Mouse (Mus musculus) cortical plate, adult 2 months (tissue): ENCODE data around the gene Gcnt7. TPM values are rescaled to one million over a fixed set of nuclear protein-coding genes. Genes with fewer than 3 reads are reported as not detected.

Experiments
- H3K27ac ChIP-seq: fragments of 200-500 bp; 2 replicates; pipeline ENCODE4 v1.5.1; 2012; ENCODE audit warnings: low read length, control low read depth, inconsistent platforms; ENCODE audit not compliant: insufficient read depth
- H3K4me1 ChIP-seq: fragments of 200-500 bp; 2 replicates; pipeline ENCODE4 v1.6.1; 2011; ENCODE audit warnings: low read length; ENCODE audit not compliant: control insufficient read depth, insufficient read depth
- H3K4me3 ChIP-seq: fragments of 200-500 bp; 2 replicates; pipeline ENCODE4 v1.5.1; 2011; ENCODE audit warnings: mild to moderate bottlenecking, low read length, control low read depth; ENCODE audit not compliant: insufficient read depth
- CTCF ChIP-seq: fragments of 200-500 bp; IDR thresholded peaks from 2 replicates; pipeline ENCODE4 v1.5.1; 2011; ENCODE audit warnings: mild to moderate bottlenecking, control low read depth, low read length; ENCODE audit not compliant: insufficient read depth; ENCODE audit errors: extremely low read depth
- POLR2A ChIP-seq: fragments of 200-500 bp; IDR thresholded peaks from 2 replicates; pipeline ENCODE4 v1.6.1; 2011; ENCODE audit warnings: mild to moderate bottlenecking, low read length, control low read depth; ENCODE audit not compliant: insufficient read depth; ENCODE audit errors: extremely low read depth
- polyA plus RNA-seq: library from polyadenylated mRNA; depleted of rRNA; stranded (reverse); fragments of >200 nt; gene quantifications from 2 replicates; pipeline ENCODE4 v1.2.3, GENCODE M21; 2012; rRNA removed

Gene Gcnt7
- polyA plus RNA-seq, 1 experiment, result not detected

- no peak overlapping the region for H3K27ac ChIP-seq
- H3K4me3 ChIP-seq, result no peak overlapping the region
- no peaks in the 10 kb centered on the region for H3K4me1 ChIP-seq
- TF ChIP-seq CTCF (no peak), POLR2A (no peak)
These were observed 47.3 kb downstream of the Gcnt7 start for GRCm38 (mm10) chr2:172411091-172411490.

DNA sequence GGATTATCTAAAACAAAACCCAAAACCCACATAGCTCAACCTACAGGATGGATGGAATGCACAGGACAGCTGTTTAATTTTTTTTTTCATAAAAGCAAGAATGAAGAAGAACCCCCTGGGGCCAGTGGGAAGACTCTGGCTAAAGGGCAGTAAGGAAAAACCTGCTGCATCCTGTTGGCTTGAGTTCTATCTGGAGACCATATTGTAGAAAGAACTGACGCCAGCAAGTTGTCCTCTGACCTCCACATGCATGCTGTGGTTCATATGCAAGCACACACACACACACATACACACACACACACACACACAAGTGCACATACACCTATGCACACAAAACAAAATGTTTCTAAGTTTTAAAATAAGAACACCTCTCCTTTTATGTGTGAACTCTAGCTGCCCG lies 47.7 kb downstream of the Gcnt7 start:
- Histone ChIP-seq H3K4me3 (no peak overlapping the region), H3K4me1 (no peaks in the 10 kb centered on the region), H3K27ac (no peak overlapping the region)
- TF ChIP-seq POLR2A (no peak), CTCF (no peak)

- Histone ChIP-seq H3K4me3 (no peak overlapping the region), H3K4me1 (no peaks in the 10 kb centered on the region), H3K27ac (no peak overlapping the region)
- no peak for TF ChIP-seq CTCF
- no peak for TF ChIP-seq POLR2A
These were observed 50.9 kb downstream of the Gcnt7 start for GRCm38 (mm10) chr2:172407499-172407898.

GRCm38 (mm10) chr2:172406173-172406572 lies 52.2 kb downstream of the Gcnt7 start:
- Histone ChIP-seq H3K27ac (no peak overlapping the region), H3K4me3 (no peak overlapping the region), H3K4me1 (no peaks in the 10 kb centered on the region)
- TF ChIP-seq POLR2A (no peak), CTCF (no peak)

GRCm38 (mm10) chr2:172405011-172405410 lies 53.4 kb downstream of the Gcnt7 start:
- H3K4me1 ChIP-seq, result no peaks in the 10 kb centered on the region
- H3K4me3 ChIP-seq, result no peak overlapping the region
- TF ChIP-seq CTCF (no peak), POLR2A (no peak)
- H3K27ac ChIP-seq, result no peak overlapping the region

- Histone ChIP-seq H3K27ac (no peak overlapping the region), H3K4me3 (no peak overlapping the region), H3K4me1 (no peaks in the 10 kb centered on the region)
- TF ChIP-seq CTCF (no peak), POLR2A (no peak)
These were observed 54.2 kb downstream of the Gcnt7 start for GRCm38 (mm10) chr2:172404239-172404638.

DNA sequence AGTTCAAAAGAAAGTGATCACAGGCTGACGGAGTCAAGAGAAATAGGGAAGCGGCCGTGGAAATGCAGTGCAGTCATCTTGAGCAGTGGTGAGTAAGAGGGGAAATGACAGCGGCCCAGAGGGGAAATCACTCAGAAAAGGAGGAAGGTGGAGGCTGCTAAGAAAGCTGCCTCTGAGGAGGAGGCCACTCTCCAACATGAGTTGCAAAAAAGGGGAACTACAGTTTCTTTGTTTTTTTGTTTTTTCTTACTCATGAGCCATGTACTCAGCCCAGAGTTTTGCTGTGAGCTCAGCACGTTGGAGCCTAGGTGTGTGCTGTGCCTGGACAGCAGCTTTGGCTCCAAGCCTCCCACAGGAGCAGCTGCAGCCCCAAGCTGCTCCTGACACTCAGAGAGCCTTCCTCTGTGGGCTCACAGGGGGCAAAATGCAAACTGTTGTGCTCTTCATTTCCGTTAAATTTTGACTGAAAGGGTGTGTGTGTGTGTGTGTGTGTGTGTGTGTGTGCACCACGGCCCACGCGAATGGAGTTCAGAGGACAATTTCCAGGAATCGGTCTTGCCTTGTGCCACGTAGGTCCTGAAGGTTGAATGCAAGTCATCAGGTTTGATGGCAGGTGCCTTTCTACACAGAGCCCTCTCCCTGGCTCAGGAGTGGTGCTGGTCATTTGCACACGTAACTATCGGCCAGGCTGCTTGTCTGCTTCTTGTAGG lies 57.1 kb downstream of the Gcnt7 start:
- Histone ChIP-seq H3K4me3 (no peak overlapping the region), H3K27ac (no peak overlapping the region), H3K4me1 (no peaks in the 10 kb centered on the region)
- TF ChIP-seq CTCF (no peak), POLR2A (no peak)

Other genes with a start within 250 kb of the Gcnt7 start
- 0.04 and 0.08 TPM in 2 replicates for gene Mc3r, start 210.1 kb downstream of the Gcnt7 start, polyA plus RNA-seq
- gene Fam210b, start 113.0 kb downstream of the Gcnt7 start, polyA plus RNA-seq, result 12.6 and 13.0 TPM in 2 replicates
- 1.1 and 1.7 TPM in 2 replicates for gene Aurka, start 88.1 kb downstream of the Gcnt7 start, polyA plus RNA-seq
- 25.7 and 26.6 TPM in 2 replicates for gene Cstf1, start 87.9 kb downstream of the Gcnt7 start, polyA plus RNA-seq
- gene Cass4, start 64.8 kb downstream of the Gcnt7 start, polyA plus RNA-seq, result 0.45 and 0.46 TPM in 2 replicates
- gene Rtf2, start 18.0 kb downstream of the Gcnt7 start, polyA plus RNA-seq, result 83.8 and 87.4 TPM in 2 replicates
- gene Fam209, start 13.9 kb upstream of the Gcnt7 start, polyA plus RNA-seq, result 0.17 TPM in 1 of 2 replicates, not detected in the other
- gene Tfap2c, start 91.0 kb upstream of the Gcnt7 start, polyA plus RNA-seq, result 0.06 and 0.08 TPM in 2 replicates